Mouse (Mus musculus): Measurements from ENCODE around the gene Arid3a.

Arid3a gene

GRCm38 (mm10) chr10:79950661-79951060, 23.8 kb downstream of the Arid3a start:
- no peak for DNase-seq

DNA sequence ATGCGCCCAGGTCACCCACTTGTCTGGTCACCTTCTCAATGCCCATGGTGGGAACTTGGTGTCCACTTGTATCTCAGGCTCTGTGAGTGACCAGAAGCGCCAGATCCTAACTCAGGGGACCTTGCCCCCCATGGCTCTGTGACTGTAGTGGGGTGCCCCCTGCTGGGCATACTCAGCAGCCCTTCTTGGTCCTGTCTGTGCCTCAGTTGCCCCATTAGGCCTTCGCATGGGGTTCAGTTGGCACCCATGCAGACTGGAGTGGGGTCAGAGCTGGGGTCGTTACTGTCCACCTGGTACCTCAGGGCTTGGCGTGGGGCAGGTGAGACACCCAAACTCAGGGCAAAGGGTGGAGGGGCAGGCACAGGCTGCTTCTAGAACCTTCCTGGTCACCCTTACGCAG, 27.1 kb downstream of the Arid3a start:
- peak; percentile 61 to 71 for DNase-seq

GRCm38 (mm10) chr10:79955691-79956090, 28.8 kb downstream of the Arid3a start:
- no peak for DNase-seq

GRCm38 (mm10) chr10:79956643-79957154, 29.9 kb downstream of the Arid3a start:
- no peak for DNase-seq

DNA sequence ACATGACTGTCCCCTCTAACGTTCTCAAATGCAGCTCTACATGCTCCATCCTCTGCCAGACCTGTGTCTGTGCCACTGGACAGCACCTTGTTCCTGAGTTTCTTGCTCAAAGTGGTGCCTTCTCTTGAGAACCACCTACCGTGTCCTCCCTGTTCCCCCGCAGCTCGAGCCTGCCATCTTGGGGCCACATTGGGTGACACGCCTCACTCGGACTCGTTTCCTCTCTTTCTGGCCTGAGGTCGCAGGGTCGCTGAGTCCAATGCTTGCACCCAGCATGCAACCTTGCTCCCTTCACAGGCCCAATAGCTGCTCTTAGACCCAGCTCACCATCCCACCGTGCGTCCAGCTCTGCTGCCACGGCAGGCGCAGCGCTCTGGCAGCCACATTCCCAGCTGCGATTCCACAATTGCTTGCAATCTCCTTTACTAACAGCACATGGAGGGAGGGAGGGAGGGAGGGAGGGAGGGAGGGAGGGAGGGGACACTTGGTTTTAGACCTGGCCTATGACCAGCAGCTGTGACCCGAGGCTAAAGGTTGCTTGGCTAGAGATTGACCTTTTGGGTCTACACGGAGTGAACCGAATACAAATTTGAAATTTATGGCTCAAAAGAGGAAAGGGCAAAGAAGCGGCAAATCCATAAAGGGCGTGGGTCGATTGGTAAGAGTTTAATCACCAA, 31.4 kb downstream of the Arid3a start:
- DNase-seq = peak; percentile 87 to 92

DNA sequence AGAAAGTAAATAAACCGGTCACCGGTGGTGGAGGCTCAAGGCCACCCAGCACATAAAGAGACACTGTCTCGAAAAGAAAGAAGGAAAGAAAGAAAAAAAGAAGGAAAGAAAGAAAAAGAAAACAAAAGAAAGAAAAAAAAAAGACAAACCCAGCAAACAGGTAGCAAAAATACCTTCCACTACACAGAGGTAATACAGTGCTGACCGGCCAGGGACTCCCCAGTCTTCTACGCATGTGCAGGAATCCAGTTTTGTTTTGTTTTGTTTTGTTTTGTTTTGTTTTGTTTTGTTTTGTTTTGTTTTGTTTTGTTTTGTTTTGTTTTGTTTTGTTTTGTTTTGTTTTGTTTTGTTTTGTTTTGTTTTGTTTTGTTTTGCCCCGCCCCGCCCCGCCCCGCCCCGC, 32.6 kb downstream of the Arid3a start:
- peak in 1 of 2 experiments; percentile 59 for DNase-seq

DNA sequence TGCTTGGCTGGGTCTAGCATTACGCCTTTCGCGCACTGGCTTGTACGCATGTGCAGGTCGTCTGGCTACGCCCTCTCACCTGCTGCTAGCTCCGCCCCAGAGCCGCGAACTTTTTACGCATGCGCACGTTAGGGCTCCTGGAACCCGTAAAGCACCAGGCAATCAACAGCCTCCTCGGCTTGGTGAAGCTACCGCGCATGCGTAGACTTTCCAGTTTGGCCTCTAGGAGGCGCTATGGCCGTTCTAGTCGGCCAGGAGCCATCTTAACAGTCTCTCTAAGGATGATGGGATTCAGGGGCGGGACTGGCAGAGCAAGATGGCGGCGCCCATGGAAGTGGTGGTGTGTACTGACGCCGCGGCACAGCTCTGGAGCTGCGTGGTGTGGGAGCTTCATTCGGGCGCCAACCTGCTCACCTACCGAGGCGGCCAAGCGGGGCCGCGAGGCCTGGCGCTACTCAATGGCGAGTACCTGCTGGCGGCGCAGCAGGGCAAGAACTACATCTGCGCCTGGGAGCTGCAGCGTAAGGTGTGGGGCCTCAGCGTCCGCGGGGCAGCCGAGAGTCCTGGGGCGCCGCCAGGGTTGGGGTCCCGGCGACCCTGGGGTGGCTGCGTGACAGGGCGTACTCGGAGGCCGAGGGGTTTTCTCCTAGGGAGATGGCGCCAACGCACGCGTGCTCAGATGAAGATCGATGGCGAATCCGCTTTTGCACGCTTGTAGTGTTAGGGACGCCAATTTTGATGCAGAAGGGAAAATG, 33.2 kb downstream of the Arid3a start, which contains the start of gene Wdr18:
Gene Wdr18, plus strand, starts transcription at position 306 of the 755 bp plus-strand sequence.
- peak; percentile 99 to 100 for DNase-seq

DNA sequence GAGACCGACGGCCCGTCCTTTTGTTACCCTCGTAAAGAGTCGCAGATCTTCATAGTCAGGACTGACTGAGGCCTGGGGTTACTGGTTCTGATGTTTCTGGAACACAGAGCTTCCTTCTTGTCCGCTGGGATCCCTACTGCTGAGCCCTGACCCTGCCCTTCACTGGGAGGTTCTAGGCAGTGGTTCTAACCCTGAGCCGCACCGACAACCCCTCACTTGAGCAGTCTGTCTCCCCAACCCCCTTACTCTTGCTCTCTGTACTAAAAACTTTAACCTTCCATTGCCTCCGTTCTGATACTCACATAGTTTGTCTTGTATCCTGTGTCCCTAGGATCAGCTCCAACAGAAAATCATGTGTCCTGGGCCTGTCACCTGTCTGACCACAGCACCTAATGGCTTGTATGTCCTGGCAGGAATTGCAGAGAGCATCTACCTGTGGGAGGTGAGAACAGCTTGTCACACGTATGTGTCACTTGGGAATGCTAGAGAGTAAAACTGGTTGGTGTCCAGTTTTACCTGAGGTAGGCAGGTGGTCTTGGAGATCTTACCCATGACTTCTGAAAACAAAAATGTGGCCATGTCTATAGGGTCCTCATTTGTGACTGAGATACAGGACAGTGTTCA, 33.9 kb downstream of the Arid3a start:
- no peak for DNase-seq

- no peak for DNase-seq
These were observed 37.9 kb downstream of the Arid3a start for GRCm38 (mm10) chr10:79964727-79965126.

DNA sequence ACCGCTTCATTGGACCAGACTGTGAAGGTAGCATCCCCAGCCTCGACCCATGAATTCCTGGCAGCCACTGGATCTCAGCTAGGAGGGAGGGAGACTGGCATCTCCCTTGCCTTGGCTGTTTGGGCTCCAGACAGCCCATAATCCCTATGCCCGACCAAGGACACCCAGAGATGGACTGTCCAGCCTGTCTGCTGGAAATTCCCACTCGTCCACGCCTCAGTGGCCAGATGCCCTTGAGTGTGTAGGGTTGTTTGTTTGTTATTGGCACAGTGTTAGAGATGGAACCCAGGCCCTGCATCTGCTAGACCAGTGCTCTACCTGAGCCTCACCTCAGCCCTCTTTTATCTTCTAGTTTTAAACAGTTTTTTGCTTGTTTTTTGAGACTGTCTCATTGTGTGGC, 38.5 kb downstream of the Arid3a start:
- no peak for DNase-seq

DNA sequence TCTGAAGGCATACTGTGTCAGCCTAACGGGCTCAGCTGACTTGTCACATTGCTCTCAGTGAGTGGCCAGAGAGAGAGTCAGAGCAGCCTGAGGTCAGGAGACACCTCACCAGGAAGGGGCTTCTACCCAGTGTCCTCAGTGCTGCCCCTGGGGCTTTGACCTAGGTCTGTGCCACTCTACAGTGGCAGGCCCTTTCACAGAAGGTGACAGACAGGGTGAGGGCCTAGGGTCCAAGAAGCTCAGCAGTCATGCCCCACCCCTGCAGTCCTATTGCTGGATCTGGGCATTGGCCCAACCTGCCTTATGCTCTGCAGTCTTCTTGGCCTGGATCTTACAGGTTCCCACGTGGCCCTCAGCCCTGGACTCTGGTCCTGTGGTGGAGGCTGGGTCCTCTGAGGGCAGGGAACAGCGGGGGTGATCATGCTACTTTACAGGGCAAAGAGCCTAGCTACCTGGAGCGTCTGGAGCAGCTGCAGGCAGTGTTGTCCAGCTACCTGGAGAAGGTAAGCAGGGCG, 40.1 kb downstream of the Arid3a start:
- no peak for DNase-seq

- no peak for DNase-seq
These were observed 41.3 kb downstream of the Arid3a start for GRCm38 (mm10) chr10:79968181-79968580.

DNA sequence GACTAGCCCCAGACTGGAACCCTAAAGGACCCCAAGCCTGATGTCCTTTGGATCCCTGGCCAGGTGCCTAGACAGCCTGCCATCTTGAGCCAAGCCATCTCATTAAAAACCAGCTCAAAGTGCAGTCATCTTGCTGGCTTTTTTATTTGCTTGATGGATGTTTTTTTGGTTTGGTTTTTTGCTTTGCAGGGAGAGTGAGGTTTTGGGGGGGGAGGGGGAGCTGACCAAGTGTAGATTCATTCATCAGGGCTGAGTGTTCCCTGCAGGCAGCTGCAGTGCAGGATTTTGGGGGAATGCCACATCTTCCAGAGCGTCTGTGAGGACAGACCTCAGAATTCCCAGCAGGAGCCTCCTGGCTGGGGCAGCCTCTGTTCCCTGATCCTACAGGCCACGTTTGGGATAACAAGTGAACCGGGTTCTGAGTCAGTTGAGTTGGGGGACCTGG, 42.3 kb downstream of the Arid3a start:
- no peak for DNase-seq

DNA sequence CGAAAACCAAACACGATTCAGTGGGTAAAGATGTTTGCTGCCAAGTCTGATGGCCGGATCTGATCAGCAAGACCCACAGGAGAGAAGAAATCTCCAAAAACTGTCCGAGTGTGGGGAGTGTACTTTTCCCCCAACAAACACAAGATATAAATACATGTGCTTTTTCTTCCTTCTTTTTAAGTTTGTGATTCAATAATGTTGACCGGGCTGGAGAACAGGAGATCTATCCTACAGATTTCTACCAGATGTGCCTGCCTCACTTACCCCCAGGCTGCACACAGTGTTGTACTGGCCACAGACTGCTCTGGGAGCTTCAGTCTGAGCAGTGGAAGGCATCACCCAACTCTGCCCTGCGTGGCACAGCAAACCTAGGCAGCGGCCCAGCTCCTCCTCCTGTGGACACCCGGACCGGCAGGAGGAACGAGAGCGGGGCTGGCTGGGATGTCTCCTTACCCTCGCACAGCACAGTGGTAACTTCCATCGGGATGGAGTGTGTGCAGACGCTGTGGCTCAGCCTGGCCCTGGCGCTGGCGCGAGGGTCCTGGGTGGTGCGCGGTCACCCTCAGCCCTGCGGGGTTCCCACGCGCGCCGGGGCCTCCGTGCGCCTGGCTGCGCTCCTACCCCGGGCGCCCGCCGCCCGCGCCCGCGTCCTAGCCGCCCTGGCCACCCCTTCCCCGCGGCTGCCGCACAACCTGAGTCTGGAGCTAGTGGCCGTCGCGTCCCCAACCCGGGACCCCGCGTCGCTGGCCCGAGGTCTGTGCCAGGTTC, 43.8 kb downstream of the Arid3a start, which contains the start of gene Grin3b:
Gene Grin3b, plus strand, starts transcription at position 301 of the 768 bp plus-strand sequence.
- DNase-seq = no peak

DNA sequence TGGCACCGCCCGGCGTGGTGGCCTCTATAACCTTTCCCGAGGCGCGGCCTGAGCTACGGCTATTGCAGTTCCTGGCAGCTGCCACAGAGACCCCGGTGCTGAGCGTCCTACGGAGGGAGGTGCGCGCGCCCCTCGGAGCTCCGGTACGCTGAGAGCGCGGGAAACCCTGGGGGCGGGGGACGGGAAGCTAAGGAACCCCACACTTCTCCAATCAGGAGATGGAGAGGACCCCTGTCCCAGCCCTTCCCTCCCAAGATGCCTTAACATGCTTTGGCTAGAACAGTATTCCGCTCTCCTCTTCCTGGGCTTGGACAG, 44.3 kb downstream of the Arid3a start:
- no peak for DNase-seq

- DNase-seq = peak in 1 of 2 experiments; percentile 68
These were observed 46.0 kb downstream of the Arid3a start for GRCm38 (mm10) chr10:79972831-79973230.

- no peak for DNase-seq
These were observed 47.2 kb downstream of the Arid3a start for GRCm38 (mm10) chr10:79974087-79974486.

GRCm38 (mm10) chr10:79974668-79975067, 47.8 kb downstream of the Arid3a start:
- DNase-seq = no peak

DNA sequence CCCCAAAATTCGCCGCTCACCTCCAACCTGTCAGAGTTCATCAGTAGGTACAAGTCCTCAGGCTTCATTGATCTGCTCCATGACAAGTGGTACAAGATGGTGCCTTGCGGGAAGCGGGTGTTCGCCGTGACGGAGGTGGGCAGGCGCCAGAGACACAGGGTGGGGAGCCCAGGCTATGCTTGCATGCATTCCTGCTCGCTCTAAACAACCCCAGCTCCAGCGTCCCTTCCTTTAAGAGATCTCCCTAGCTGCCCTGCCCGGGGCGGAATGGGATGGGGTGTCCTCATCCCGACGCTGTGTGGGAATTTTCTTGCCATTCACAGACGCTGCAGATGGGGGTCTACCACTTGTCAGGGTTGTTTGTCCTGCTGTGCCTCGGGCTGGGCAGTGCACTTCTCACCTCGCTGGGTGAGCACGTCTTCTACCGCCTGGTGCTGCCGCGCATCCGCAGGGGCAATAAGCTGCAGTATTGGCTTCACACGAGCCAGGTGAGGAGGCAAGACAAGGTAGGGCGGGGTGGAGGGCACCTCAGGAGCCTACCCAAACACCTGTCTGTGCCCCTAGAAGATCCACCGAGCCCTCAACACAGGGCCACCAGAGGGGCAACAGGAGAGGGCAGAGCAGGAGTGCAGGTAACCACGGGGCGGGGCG, 49.4 kb downstream of the Arid3a start:
- DNase-seq = no peak

DNA sequence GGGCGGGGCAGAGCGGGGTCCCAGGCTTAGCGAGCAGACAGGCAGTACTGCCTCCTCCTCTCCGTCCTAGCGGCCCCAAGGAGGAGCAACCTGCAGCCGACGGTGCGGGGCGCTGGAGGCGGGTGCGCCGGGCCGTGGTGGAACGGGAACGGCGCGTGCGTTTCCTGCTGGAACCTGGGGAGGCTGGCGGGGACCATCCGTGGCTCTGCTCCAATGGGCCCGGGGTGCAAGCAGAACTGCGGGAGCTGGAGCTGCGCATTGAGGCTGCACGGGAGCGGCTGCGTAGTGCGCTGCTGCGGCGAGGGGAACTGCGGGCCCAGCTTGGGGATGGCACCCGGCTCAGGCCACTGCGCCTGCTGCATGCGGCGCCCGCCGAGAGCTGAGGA, 49.9 kb downstream of the Arid3a start:
- DNase-seq = no peak

- DNase-seq = no peak
These were observed 50.5 kb downstream of the Arid3a start for GRCm38 (mm10) chr10:79977324-79977723.

GRCm38 (mm10) chr10:79978061-79978460, 51.2 kb downstream of the Arid3a start:
- DNase-seq = no peak

Data from lung, postnatal 4 days (tissue).